Mouse (Mus musculus): ENCODE data around the gene Anks1b. TPM values are rescaled to one million over a fixed set of nuclear protein-coding genes. Genes with fewer than 3 reads are reported as not detected.

Gene Anks1b
- total and polyA plus RNA-seq, 3 experiments: not detected

DNA sequence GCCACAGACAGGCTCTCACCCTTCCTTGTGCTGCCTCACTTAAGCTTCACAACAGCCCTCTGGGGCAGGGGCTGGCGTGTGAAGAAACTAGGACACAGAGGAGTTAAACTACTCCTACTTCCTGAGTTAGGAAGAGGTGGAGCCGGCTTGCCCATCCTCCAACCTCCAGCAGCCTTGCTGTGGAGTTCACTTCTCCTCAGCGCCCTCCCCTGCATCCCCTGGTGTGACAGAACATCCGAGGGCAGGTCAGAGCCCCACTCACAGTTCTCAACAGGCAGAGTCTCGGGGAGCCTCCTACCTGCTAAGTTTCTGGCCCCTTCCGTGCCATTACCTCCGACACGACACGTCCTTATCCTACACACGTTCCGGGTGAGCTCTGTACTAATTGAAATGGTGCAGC is 844.7 kb downstream of the Anks1b start:
- no peaks in the 10 kb centered on the region for H3K4me1 ChIP-seq (ENCODE audit: control insufficient read depth in 1 of 2, insufficient read depth in 2 of 2, low read length in 2 of 2)
- H3K9me3 ChIP-seq (replicated peaks; ENCODE audit: insufficient read depth, low read length): no peaks in the 10 kb centered on the region
- TF ChIP-seq USF2 (IDR thresholded peaks at IDR 0.05; ENCODE audit: borderline replicate concordance in 1 of 2, insufficient read depth in 1 of 2, low read depth in 1 of 2, low read length in 2 of 2): no peak
- TF ChIP-seq POLR2AphosphoS5 (IDR thresholded peaks at IDR 0.05; ENCODE audit: borderline replicate concordance, low read depth, low read length): no peak
- TF ChIP-seq KAT2A (conservative IDR thresholded peaks at IDR 0.05; ENCODE audit: low read depth, low read length): no peak
- TF ChIP-seq ELF1 (IDR thresholded peaks at IDR 0.05; ENCODE audit: low read depth, low read length): no peak
- no peak for TF ChIP-seq SMC3 (IDR thresholded peaks at IDR 0.05; ENCODE audit: low read depth, low read length)
- TF ChIP-seq MAFK (IDR thresholded peaks at IDR 0.05; ENCODE audit: borderline replicate concordance, low read depth, low read length): no peak
- no peak for TF ChIP-seq TCF12 (IDR thresholded peaks at IDR 0.05; ENCODE audit: low read depth, low read length)
- TF ChIP-seq GATA1 (IDR thresholded peaks at IDR 0.05; ENCODE audit: low read depth, low read length): no peak
- TF ChIP-seq SIN3A (IDR thresholded peaks at IDR 0.05; ENCODE audit: low read length): no peak
- TF ChIP-seq CHD1 (IDR thresholded peaks at IDR 0.05; ENCODE audit: low read depth, low read length): no peak
- no peak for TF ChIP-seq BHLHE40 (IDR thresholded peaks at IDR 0.05; ENCODE audit: borderline replicate concordance, low read depth, low read length)
- no peak for TF ChIP-seq MEF2A (IDR thresholded peaks at IDR 0.05; ENCODE audit: extremely low read depth, insufficient replicate concordance, low read depth, low read length, poor library complexity, severe bottlenecking)
- no peak for TF ChIP-seq USF1 (IDR thresholded peaks at IDR 0.05; ENCODE audit: low read depth, low read length)
- no peak for TF ChIP-seq MYB (IDR thresholded peaks at IDR 0.05; ENCODE audit: low read depth, low read length)
- no peak for TF ChIP-seq ZKSCAN1 (IDR thresholded peaks at IDR 0.05; ENCODE audit: low read depth, low read length)
- no peak for TF ChIP-seq MAX (IDR thresholded peaks at IDR 0.05; ENCODE audit: low read length)
- no peak for TF ChIP-seq HCFC1 (IDR thresholded peaks at IDR 0.05; ENCODE audit: low read depth, low read length)
- TF ChIP-seq ZMIZ1 (IDR thresholded peaks at IDR 0.05; ENCODE audit: low read depth, low read length): no peak
- H3K4me3 ChIP-seq (ENCODE audit: control insufficient read depth in 1 of 2, insufficient read depth in 1 of 2, low read depth in 2 of 2, low read length in 2 of 2): no peak overlapping the region
- H3K27me3 ChIP-seq (ENCODE audit: control insufficient read depth in 1 of 2, insufficient read depth in 2 of 2, low read length in 2 of 2): no peaks in the 10 kb centered on the region; a peak in 1 of 4 replicates
- no peak for DNase-seq (ENCODE audit: low read depth, low spot score)
- no peaks in the 10 kb centered on the region for H3K36me3 ChIP-seq (ENCODE audit: control insufficient read depth in 1 of 2, insufficient read depth in 2 of 2, low read length in 2 of 2)
- no peak overlapping the region for H3K27ac ChIP-seq (ENCODE audit: control insufficient read depth, low read depth, low read length)
- no peaks in the 10 kb centered on the region for H3K79me2 ChIP-seq (ENCODE audit: control insufficient read depth, insufficient read depth, low read length, poor library complexity)
- no peak overlapping the region for H3K9ac ChIP-seq (ENCODE audit: control insufficient read depth, low read depth, low read length, poor library complexity, severe bottlenecking)

DNA sequence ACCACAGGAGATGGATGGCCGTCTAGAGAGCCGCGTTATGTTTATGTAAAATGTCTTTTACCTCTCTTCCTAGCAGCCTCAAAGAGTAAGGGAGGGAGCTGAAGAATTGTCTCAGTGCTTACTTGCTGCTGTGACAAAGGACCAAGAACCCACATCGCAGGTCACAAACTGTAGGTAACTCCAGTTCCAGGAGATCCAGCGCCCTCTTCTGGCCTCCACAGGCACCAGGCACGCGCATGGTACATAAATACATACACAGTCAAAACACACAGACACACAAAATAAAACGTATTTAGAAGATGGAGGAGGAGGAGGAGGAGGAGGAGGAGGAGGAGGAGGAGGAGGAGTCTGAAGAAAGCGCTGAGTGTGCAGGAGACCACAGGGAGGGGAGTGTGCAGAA is 845.4 kb downstream of the Anks1b start:
- Histone ChIP-seq H3K27me3 (ENCODE audit: control insufficient read depth in 1 of 2, insufficient read depth in 2 of 2, low read length in 2 of 2) (no peaks in the 10 kb centered on the region; a peak in 1 of 4 replicates), H3K4me1 (ENCODE audit: control insufficient read depth in 1 of 2, insufficient read depth in 2 of 2, low read length in 2 of 2) (no peaks in the 10 kb centered on the region), H3K36me3 (ENCODE audit: control insufficient read depth in 1 of 2, insufficient read depth in 2 of 2, low read length in 2 of 2) (no peaks in the 10 kb centered on the region), H3K27ac (ENCODE audit: control insufficient read depth, low read depth, low read length) (no peak overlapping the region), H3K9ac (ENCODE audit: control insufficient read depth, low read depth, low read length, poor library complexity, severe bottlenecking) (no peak overlapping the region), H3K79me2 (ENCODE audit: control insufficient read depth, insufficient read depth, low read length, poor library complexity) (no peaks in the 10 kb centered on the region), H3K9me3 (replicated peaks; ENCODE audit: insufficient read depth, low read length) (no peaks in the 10 kb centered on the region), H3K4me3 (ENCODE audit: control insufficient read depth in 1 of 2, insufficient read depth in 1 of 2, low read depth in 2 of 2, low read length in 2 of 2) (no peak overlapping the region)
- 0 out of 6 replicates have a peak, but pooled peaks of 1 of the 3 experiments have one; percentile 3 for TF ChIP-seq CTCF (IDR thresholded peaks at IDR 0.05 in 2 of 3, conservative IDR thresholded peaks at IDR 0.05 in 1 of 3; ENCODE audit: control insufficient read depth in 1 of 3, insufficient read depth in 1 of 3, low read depth in 2 of 3, low read length in 3 of 3, poor library complexity in 1 of 3, severe bottlenecking in 1 of 3)
- TF ChIP-seq TAL1 (IDR thresholded peaks at IDR 0.05; ENCODE audit: low read length): no peak
- DNase-seq (ENCODE audit: low read depth, low spot score): no peak
